Mouse (Mus musculus): Measurements from ENCODE around the gene Pold4. TPM values are rescaled to one million over a fixed set of nuclear protein-coding genes. Genes with fewer than 3 reads are reported as not detected.

The Pold4 gene
- 10 to 100 TPM; 39.0 to 53.5 (median 52.4) TPM for total RNA-seq (2022)

DNA sequence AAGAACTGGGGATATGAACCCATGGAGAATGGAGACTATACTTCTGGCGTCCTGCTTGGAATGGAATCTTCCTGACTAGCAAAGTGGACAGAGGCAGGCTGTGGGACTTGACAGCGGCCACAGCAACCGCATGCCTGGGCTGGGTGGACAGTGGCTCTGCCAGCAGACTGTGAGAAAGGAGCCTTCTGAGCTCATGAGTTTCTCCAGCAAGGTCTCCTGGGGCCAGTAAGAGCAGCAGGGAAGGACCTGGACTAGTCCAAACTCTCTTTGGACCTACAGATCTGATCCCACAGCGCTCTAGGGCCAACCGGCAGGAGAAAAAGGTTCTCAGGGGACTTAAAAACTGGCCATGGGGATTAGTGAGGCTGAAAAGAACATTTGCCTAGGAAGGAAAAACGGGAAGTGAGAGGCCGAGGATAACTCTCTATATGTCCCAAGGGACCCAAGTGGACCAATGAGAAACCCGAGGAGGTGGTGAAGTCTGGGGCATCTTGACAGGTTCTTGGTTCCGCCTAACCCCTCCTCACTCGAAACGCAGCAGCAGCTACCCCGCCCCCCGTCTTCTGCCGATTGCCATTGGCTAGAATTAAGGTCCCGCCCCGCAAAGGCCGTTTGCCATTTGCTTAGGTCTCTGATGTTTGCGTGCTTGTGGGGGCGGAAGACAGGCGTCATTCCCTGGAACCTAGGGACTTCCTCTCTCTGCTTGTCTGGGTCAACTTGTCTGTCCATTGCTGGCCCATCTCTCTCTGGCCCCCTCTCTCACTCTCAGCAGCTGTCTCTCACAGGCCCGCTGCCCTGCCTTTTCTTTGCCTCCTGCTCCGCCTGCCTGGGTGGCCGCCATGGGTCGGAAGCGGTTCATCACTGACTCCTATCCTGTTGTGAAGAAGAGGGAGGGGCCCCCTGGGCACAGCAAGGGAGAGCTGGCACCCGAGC lies at the start of gene Pold4:
TSS of gene Pold4 (plus strand) at position 647 of the 933 bp plus-strand sequence.
- DNase-seq, result peak; percentile 97

DNA sequence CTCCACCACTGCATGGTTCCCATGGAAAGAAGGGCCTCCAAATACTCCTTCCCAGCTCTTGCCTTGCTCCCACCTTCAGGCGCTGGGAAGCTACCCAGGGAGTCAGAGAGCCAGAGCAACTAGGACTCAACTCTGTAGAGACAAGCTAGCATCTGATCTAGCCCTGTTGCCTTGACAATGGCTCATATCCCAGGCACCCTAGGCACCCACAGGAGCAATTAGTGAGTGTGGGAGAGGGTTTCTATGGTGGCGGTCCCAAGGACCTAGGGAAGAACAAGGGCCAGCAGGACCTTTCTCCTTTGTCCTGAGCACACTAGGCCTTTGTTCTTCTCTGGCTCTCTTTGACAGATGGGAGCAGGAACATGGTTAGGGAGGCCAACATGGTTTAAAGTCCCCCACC lies 48.0 kb upstream of the Pold4 start:
- DNase-seq, result no peak

- DNase-seq, result no peak
These were observed 46.4 kb upstream of the Pold4 start for GRCm38 (mm10) chr19:4184976-4185975.

GRCm38 (mm10) chr19:4187303-4187702 lies 44.4 kb upstream of the Pold4 start:
- no peak for DNase-seq

DNA sequence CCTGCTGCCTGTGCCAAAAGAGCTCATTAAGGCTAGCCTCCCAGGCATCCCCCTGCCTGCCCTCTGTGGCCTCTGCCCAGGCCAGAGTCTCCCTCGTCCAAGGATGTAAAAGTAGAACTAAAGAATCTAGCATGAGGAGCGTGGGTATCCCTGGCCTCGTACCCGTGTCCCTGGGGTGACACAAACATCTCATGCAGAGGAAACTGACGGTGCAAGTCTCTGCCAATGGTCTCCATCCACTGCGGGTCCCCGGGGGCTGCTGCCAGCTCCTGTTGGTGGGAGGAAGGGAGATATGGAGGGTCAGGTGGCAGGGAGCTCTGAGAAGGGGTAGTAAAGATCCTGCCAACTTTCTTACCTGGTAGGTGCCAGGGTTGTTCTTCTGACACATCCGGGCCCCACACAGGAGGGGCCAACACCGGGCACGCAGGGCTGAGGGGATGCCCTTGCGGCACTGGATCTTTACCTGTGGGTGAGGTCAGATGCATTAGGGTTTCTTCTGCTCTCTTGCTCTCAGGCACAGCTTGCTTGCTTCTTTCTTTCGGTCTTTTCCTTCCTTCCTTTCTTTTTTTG lies 42.6 kb upstream of the Pold4 start:
- no peak for DNase-seq

GRCm38 (mm10) chr19:4190831-4191334 lies 40.8 kb upstream of the Pold4 start, which contains the start of gene Tbc1d10c:
Gene Tbc1d10c (minus strand): TSS chr19:4191284.
- no peak for DNase-seq

DNA sequence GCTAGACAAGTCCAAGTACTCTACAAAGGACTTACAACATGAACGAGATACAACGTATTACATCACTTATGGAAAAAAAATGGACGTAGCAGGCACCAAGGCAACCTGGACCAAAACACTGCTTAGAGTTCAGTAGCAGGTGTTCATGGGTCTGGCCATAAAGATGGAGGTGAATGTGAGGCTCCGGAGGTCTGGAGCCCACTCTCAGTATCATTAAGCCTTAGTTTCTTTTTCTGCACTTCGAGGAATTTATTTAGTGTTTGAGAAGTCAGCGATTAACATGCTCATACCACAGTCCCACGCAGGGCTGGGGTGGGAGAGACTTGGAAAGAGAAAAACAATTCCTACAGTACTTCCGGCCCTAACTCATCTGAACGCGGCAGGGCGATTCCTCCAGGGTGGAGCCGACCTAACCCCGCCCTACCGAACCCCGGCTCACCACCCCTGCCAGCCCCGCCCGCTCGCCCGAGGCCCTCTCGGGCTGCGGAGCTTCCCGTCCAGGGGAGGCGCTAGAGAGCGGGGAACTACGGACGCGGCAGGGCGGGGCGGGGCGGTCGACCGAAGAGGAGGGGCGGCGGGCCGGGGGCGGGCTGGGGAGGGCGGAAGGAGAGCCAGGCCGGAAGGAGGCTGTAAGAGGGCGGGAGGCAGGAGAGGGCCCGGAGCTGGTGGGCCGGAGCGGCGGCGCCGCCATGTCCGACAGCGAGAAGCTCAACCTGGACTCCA lies 40.0 kb upstream of the Pold4 start, which contains the start of gene Ppp1ca:
TSS of gene Ppp1ca (plus strand) at position 538 of the 723 bp plus-strand sequence.
- DNase-seq, result peak; percentile 91

- no peak for DNase-seq
These were observed 39.3 kb upstream of the Pold4 start for GRCm38 (mm10) chr19:4192251-4192985.

DNA sequence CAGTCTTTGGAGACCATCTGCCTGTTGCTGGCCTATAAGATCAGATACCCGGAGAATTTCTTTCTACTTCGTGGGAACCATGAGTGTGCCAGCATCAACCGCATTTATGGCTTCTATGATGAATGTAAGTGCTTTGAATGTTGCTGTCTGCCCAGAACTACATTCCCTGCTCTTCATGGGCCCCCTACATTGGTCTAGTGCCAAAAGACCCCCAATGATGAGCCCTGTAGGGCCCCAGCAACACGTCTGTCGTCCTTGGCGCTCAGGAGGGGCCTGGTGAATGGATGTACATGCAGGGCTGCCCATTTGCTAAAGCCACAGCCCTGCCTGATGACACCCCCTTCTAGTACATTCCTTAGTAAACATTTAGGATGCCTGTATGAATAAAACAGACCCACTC lies 38.6 kb upstream of the Pold4 start:
- DNase-seq, result no peak

- no peak for DNase-seq
These were observed 37.5 kb upstream of the Pold4 start for GRCm38 (mm10) chr19:4194021-4194724.

DNA sequence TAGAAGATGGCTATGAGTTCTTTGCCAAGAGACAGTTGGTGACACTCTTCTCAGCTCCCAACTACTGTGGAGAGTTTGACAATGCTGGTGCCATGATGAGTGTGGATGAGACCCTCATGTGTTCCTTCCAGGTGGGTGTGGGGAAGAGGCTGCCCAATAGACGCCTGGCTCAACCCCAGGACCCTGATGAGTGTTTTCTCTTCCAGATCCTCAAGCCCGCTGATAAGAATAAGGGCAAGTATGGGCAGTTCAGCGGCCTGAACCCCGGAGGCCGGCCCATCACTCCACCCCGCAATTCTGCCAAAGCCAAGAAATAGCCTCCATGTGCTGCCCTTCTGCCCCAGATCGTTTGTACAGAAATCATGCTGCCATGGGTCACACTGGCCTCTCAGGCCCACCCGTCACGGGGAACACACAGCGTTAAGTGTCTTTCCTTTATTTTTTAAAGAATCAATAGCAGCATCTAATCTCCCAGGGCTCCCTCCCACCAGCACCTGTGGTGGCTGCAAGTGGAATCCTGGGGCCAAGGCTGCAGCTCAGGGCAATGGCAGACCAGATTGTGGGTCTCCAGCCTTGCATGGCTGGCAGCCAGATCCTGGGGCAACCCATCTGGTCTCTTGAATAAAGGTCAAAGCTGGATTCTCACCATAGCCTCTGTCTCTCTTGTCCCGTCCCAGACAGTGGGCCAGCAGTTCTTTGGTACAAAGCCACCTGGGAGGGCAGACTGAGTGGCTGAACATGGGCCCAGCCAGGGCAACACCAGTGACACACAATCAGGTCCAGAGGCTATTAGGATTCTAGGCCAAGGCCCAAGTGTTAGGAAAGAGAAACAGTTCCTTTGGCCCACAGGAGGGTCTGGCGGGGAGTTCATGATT lies 36.7 kb upstream of the Pold4 start:
- no peak for DNase-seq

DNA sequence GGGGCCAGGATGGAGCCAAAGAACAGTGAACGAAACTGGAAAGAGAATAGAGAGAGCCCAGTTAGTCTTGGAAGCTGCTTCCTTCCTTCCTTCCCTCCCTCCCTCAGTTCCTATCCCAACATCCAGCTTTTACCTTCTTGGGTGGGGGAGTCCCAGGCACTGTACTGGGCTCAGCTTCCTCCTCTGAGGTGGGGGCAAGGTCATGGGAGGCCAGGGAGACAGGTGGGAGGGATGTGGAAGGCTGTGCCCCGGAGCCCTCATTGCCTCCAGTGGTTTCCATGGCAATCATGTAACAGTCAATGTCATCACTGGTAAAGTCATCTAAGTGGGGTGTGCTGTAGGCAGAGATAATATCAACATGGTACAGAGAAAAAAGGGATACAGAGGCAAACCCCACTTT lies 35.7 kb upstream of the Pold4 start:
- no peak for DNase-seq

GRCm38 (mm10) chr19:4196548-4196947 lies 35.2 kb upstream of the Pold4 start:
- no peak for DNase-seq

DNA sequence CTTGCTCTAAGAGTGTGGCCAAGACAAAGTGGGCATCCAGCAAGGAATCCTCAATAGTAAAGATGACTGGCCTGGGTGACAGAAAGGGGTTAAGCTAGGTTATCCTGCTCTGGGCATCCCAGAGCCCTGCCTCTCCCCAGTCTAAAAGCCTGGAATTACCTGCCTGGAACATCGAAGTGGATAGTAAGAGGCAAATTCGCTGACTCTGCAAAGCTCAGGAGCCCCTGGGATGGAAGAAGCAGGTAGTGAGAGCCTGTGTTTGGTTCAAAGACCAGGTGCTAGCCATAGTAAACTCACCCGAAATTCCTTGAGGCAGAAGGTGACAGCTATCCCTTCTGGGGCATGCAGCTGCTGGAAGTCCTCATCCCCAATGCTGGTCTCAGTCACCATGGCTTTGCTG lies 34.5 kb upstream of the Pold4 start:
- DNase-seq, result no peak

GRCm38 (mm10) chr19:4201291-4201909 lies 30.3 kb upstream of the Pold4 start, which contains the start of gene Rad9a:
Gene Rad9a (minus strand): TSS chr19:4201662.
- peak; percentile 95 for DNase-seq

DNA sequence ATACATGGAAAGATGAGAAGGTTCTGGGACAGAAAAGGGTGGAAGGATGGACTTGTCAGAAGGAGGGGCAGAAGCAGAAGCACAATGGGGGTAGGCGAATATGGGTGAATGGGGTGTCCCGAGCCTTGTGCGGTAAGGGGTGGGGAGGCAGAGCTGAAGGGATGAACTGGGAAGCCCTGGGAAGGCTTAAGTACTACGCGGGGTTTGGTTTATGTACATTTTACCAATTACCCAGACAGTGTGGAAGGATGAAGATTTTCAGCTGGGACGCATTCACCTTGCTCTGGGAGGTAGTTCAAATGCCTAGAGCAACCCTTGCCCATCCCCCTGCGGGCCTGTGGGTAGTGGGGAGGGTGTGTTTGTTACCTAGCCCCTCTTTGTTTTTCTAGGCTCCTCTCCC lies 29.6 kb upstream of the Pold4 start:
- DNase-seq, result no peak

DNA sequence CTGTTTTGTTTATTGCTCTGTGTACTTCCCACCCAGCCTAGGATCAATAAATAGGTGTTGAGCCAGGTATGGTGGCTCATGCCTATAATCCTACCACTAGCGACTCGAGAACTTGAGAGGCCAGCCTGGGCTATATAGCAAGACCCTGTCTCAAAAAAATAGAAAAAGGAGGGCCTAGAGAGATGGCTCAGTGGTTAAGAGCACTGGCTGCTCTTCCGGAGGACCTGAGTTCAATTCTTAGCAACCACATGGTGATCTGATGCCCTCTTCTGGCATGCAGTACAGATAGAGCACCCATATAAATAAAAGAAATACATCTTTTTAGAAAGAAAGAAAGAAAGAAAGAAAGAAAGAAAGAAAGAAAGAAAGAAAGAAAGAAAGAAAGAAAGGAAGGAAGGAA lies 28.6 kb upstream of the Pold4 start:
- no peak for DNase-seq

- no peak for DNase-seq
These were observed 27.9 kb upstream of the Pold4 start for GRCm38 (mm10) chr19:4203604-4204326.
